Mouse (Mus musculus): ENCODE results near the gene Mmp11. TPM values are rescaled to one million over a fixed set of nuclear protein-coding genes. Genes with fewer than 3 reads are reported as not detected.
A peak's percentile ranks its signal among the peaks of the same experiment; 100 is the strongest.

Mmp11 gene
- total RNA-seq (2014; fragmentation: Nextera tagmentation), result 0.96 and 1.9 TPM in 2 replicates
- total RNA-seq (2017), result not detected in 2 replicates

DNA sequence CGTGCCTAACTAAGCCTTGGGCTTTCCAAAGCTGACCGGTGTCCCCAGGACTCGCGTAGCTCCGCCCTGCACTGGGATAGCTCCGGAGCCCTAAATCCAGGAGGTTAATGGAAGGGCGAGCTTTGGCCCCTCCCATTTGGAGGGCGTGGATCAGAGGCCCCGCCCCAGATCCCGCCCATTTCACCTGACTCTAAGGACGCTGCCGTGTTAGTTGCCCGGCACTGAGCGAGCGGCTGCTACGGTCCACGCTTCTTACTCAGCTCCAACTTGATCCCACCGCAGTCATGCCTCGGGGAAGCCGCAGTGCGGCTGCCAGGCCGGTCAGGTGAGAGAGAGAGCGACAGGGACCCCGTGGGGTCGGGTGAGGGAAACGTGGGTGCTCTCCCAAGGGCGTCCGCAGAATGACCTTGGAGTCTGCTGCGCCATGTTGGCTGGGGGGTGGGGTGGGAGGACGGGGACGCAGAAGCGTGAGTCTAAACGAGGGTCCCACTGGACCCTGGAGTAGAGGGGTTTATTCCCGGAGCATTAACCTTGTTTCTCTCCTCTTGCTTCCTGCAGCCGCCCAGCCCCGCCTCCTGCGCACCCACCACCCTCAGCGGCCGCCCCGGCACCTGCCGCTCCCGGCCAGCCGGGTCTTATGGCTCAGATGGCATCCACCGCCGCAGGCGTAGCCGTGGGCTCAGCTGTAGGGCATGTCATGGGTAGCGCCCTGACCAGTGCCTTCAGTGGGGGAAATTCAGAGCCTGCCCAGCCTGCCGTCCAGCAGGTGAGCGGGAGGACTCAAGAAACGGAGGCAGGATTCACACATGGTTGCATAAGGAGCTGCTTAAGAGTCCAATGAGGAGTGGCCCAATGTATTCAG is at the start of gene Mmp11:
Gene Mmp11, minus strand, starts transcription at position 817 of the 862 bp plus-strand sequence.
- ATAC-seq (replicated peaks; ENCODE audit: low FRiP score, low TSS enrichment, poor library complexity, severe bottlenecking), result peak; percentile 83

DNA sequence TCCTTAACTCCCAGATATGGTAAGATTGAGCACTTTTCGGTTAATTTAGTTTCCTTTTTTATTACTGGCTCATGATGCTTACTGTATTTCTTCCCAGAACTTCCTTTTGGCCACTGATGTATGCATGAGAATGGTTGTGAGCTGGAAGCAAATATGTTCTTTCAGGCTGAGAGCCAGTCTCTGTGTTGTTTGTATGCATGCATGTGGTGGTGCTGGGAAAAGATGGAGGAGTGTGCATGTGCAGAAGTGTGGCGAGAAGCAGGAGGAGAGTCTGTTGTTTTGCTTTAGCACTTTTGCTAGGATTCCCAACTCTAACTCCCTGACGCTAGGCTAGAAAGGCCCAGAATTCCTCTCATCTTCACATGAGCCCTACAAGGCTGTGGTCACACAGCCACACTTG is 43.1 kb upstream of the Mmp11 start:
- ATAC-seq (replicated peaks; ENCODE audit: low FRiP score, low TSS enrichment, poor library complexity, severe bottlenecking), result no peak

DNA sequence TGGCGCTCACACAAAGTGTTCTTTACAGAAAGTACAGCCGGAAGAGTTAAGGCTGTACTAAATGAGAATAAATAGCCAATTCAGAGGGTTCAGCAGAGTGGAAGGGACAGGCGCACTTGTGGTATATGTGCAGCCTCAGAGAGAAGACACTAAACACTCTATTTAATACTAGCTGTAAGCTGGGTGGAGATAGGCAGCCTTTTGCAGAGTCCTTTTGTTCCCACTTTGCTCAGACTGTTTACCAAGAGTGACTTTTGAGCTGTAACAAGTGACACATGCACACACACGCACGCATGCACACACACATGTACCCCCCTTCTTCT is 42.5 kb upstream of the Mmp11 start:
- no peak for ATAC-seq (replicated peaks; ENCODE audit: low FRiP score, low TSS enrichment, poor library complexity, severe bottlenecking)

DNA sequence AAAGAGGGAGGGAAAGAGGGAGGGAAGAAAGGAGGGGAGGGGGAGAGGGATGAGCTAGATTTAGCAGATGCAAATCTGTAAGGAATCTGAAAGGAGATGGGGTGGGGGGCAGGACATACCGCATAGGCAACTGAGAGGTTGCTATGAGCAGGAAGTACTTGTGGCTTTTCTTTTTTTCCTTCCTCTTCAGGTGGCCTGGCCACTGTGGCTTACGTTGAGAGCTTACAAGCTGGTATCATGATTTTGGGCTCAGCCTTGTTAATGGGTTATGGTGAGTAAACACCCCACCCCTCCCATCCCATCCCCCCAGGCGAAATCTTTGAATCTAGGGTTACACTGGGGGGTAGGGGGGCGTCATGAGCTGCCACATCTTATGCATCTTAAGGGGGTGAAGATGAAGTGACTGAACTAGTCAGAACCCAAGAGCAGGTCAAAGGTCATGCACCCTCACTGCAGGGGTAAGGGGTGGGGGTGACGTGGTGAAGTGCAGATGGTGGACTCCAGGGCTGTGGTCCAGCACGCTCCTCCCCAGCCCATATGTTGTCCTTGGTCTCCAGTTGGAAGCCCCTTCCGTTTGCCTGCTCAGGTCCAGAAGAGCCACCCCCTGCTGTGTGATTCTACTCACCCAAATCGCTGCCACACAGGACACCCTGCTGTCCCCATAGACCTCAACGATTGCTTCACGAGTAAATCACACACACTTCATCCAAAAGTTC is 42.0 kb upstream of the Mmp11 start:
- ATAC-seq (replicated peaks; ENCODE audit: low FRiP score, low TSS enrichment, poor library complexity, severe bottlenecking), result no peak

DNA sequence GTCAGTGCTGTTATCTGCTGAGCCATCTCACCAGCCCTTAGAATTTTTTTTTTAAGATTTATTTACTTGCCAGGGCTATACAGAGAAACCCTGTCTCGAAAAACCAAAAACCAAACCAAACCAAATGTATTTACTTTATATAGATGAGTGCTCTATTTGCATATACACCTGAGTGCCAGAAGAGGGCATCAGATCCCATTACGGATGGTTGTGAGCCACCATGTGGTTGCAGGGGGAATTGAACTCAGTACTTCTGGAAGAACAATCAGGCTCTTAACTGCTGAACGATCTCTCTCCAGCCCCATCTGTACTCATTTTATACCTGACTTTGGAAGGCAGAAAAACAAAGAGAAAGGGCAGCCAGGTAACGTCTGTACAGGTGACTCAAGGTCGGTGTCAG is 38.9 kb upstream of the Mmp11 start:
- peak; percentile 37; the same call in 1 of the 2 replicates for ATAC-seq (replicated peaks; ENCODE audit: low FRiP score, low TSS enrichment, poor library complexity, severe bottlenecking)

DNA sequence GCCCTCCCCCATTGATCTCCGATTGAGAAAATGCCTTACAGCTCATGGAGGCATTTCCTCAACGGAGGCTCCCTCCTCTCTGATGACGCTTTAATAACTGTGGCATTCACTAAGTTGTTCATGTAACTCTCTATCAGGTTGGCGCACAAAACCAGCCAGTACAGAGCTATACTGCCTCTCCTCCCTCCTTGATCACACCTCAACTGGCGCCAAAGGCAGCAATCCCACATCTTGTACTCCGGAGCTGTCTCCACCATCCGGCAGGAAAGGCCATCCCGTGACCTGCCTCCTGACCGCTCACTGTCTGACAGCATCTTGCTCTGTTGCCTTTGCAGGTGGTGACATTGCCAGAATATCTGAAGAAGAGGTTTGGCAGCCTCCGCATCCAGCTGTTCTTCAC is 37.5 kb upstream of the Mmp11 start:
- ATAC-seq (replicated peaks; ENCODE audit: low FRiP score, low TSS enrichment, poor library complexity, severe bottlenecking), result no peak

DNA sequence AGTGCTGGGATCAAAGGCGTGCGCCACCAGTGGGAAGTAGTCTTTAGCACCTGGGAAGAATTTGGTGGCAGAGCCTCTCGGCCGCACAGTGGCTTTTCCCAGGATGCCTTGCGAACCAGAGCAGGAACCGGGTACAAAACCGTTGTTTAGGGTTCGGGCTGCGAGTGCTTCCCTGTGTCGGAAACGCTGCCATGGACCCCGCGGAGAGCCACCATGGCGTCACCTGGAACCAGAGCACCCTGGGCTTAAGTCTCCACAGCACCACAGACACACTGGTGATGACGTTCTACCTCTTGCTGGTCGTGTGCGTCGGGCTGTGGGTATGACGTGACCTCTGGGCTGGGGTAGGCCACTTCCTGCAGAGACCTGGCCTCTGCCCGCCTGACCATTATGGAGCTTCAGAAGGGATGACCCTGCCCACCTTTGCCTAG is 18.1 kb upstream of the Mmp11 start, which contains the start of gene Gm5134:
Gene Gm5134, plus strand, starts transcription at position 134 of the 431 bp plus-strand sequence.
- peak; percentile 28; the same call in 1 of the 2 replicates for ATAC-seq (replicated peaks; ENCODE audit: low FRiP score, low TSS enrichment, poor library complexity, severe bottlenecking)

DNA sequence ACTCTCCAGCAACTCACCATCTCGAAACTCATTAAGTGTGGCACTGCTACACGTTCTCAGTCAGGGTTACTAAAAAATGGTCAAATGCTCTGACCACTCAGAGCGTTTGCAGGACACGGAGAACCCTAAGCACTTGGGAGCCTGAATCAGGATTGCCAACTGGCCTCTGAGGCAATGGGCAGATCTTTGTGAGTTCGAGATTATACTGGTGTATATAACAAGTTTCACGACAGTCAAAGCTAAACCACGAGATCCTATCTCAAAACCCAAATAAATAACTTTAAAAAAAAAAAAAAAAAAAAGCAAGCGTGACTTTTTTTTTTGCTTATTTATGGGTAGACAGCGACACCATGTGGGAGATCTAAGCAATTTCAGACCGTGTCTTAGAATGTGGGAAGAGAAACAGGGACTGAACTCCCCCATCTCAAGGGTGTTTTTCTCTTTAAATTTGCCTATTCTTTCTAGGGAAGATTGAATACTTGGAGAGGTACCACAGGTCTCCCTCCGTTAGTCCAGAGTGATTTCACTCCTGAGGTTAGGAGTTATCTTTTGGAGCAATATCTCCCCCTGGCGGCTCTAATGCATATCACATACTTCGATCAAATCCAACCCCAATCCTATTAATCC is 15.2 kb upstream of the Mmp11 start:
- ATAC-seq (replicated peaks; ENCODE audit: low FRiP score, low TSS enrichment, poor library complexity, severe bottlenecking), result peak; percentile 37; the same call in 1 of the 2 replicates

DNA sequence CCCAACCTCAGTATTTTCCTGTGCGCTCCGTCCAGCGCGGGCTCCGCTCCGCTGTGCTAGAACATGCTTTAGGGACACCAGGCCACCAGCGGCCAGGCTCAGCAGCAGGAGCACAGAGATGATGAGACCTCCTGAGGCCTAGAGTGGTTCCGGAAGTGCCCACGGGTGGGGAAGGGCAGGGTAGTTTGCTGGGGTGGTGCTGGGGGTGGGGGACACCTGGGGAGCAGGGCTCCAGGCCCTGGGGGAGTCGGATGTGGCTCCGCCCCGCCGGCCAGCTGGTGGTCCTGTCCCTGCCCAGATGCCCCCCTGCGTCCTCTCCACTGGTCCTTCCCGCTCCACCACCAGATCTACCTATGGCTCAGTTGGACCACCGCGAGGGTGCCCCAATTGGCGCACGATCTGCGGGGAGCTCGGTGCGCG is 14.5 kb upstream of the Mmp11 start:
- ATAC-seq (replicated peaks; ENCODE audit: low FRiP score, low TSS enrichment, poor library complexity, severe bottlenecking), result no peak

DNA sequence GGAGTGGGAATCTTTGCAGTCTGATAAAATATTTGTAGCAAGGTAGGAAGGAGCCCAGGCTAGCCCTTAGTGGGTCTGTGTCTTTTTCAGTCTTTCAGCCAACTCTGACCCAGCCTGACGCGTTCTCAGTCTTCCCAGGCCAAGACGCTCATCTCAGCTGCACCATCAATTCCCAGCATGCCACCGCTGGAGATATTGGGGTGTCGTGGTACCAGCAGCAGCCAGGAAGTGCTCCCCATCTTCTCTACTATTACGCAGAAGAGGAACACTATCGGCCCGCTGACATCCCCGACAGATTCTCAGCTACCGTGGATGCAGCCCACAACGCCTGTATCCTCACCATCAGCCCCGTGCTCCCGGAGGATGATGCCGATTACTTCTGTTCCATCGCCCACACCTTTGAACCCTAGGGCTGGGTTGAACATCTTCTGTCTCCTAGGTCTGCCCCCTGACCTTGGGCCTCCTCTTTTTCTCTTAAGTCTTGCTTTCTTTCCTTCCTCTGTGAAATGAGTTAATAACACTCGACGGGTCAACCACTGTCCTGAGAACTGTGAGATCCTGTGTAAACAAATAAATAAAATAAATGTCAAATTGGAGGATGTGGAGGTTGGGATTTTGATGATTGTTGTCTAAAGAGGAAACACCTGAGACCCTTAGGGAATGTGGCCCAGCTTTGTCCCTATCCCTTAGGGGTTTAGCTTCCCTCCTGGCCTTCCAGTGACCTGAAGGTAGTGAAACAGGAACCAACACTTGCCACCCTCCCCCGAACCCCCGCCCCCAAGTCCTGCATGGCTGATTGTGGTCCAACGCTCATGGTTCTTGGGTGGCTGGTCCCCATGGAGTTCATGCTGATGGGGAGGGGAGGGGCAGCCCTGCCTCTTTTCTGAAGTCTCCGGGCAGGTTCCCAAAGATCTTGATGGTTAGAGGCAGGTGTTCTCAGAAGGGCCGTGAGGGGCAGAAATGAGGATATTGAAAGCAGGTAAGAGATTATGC is 13.1 kb upstream of the Mmp11 start:
- ATAC-seq (replicated peaks; ENCODE audit: low FRiP score, low TSS enrichment, poor library complexity, severe bottlenecking), result no peak

DNA sequence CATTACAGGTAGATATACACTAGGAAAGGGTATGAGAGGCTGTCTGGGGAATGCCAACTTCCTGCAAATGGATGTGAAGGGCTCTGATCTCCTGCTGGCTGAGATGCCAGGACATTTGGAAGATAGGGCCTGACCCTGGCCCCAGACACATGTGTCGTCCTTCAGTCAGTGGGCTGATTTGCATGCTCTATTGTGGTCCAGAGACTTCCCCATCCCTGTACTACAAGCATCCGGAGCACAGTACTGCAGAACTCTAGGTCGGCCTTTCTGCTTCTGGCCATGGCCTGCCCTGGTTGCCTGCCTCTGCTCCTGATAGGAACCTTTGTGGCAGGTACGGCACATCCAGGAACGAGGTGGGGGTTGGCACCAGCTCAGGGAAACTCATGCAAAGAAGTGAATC is 11.8 kb upstream of the Mmp11 start:
- no peak for ATAC-seq (replicated peaks; ENCODE audit: low FRiP score, low TSS enrichment, poor library complexity, severe bottlenecking)

DNA sequence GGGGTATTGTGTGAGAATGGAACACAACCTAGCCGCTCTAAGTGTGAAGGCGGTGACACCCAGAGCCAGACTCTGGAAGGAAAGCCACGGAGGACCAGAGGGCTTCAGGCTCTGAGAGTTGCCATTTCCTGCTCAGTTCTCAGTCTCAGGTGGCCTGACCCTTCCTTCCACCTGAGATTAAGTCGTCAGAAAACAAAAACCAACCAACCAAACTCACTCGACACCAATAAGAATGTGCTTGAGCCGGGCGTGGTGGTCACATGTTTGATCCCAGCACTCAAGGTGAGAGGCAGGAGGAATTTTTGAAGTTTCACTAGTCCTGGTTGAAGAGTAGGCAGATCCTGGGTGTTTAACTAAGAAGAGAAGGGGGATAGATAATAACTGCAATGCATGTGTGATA is 9.6 kb upstream of the Mmp11 start:
- ATAC-seq (replicated peaks; ENCODE audit: low FRiP score, low TSS enrichment, poor library complexity, severe bottlenecking), result no peak

DNA sequence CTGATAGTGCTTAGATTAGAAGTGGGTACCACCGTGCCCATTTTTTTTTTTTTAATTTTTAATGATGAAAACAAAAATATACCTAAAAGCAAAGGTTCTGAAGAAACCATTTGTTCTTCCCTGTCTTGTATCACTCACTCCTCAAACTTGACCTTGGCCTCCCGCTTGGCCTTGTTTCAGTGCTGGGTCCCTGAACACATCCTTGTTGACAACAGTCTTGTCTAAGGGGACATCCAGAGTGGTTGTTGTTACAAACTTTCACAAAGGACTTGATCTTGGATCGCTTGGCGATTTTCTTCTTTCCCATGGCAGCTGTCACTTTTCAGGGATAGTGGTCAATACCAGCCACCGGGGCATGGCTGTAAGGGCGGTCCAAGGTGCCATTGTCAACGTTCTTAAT is 8.9 kb upstream of the Mmp11 start:
- ATAC-seq (replicated peaks; ENCODE audit: low FRiP score, low TSS enrichment, poor library complexity, severe bottlenecking), result no peak

DNA sequence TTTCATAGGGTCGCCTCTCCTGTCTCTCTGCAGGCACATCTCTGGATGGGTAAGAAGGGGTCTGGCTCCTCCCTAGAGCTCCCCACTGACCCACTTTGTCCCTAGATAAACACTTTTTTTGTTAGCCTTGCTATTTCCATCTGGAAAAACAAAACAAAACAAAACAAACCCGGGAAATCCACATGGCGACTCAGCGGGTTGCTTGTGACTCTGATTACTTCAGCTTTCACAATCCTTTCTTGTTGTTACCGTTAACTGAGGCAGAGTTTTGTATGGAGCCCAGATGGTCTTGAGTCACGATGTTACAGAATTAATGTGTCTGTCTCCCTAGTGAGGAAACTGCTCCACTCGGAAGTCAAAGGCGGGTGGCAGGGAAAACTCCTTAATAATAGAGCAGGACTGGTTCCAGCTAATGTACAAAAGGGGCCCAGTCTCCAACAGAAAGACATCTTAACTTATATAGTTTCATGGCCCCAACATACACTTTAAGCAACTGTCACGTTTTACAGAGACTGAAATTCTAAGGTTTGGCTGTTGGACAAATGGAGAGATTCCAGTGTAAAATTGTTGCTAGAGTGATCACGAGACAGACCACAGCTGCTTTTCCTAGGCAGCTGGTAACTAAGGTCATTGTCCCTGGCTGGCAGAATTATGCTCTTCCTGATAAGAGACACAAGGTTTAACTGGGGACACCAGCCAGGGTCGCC is 7.9 kb upstream of the Mmp11 start:
- ATAC-seq (replicated peaks; ENCODE audit: low FRiP score, low TSS enrichment, poor library complexity, severe bottlenecking), result no peak

DNA sequence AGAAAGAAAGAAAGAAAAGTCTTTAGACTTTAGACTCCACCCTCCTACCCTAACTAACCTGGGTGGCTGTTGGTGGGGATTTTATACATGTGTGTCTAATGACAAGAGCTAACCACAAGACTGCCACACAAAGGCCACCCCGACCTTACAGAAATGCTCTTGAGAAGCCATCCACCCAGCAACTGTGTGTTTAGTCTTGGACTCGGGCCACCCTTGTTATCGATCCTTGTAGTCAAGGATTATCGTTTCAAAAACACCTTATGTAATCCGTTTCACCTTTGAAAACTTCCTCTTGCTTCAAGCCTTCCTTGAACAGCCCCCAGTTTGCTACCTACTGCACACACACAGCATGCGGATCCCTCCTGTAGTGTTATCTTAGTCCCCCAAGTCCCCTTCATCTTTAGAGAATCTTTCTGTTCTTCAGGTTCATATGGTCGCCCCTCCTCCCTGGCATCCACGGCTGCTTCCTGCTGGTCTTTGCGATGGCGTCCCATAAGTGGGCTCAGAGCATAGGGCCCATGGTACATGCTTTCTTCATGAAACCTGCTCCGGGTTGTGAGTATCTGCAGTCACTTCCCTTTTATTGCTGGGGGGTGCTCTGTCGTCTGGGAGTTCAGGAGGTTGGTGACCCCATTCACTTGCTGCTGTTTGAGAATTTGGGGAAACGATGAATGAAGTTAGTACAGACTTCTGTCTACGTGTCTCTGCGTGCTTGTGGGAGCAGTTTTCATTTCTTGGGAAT is 6.6 kb upstream of the Mmp11 start, which contains the start of gene Vpreb3:
Gene Vpreb3, plus strand, starts transcription at position 322 of the 742 bp plus-strand sequence.
- no peak; the same call in 1 of the 2 replicates for ATAC-seq (replicated peaks; ENCODE audit: low FRiP score, low TSS enrichment, poor library complexity, severe bottlenecking)

DNA sequence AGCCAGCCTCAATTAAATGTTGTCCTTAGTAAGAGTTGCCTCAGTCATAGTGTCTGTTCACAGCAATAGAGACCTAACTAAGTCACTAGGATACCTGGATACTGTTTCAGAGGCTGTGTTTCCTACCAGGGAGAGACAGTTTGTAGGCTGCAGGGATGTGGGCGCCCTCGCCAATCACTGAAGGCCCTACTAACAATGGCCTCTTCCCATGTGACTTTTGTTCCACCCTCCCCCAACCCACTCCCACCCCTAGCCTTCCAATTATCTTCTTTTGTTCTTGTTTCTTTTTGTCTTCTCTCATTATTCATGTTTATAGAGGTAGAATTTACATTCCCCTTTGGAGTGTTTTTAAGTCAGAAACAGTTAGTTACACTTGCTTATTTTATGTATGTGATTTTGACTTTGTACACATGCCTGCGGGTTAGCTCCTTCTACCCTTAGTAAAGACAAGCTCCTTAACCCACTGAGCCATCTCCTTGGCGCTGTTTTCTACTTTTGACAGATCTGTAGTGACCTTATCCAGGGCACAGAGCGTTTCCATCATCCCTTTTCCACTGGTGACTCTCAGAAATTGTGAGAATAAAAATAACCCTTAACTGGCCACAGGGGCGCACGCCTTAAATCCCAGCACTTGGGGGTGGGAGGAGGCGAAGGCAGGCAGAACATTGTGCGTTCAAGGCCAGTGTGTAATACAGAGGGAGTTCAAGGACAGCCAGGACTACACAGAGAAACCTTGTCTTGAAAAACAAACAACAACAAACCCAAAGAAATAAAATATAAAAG is 4.9 kb upstream of the Mmp11 start:
- no peak for ATAC-seq (replicated peaks; ENCODE audit: low FRiP score, low TSS enrichment, poor library complexity, severe bottlenecking)

DNA sequence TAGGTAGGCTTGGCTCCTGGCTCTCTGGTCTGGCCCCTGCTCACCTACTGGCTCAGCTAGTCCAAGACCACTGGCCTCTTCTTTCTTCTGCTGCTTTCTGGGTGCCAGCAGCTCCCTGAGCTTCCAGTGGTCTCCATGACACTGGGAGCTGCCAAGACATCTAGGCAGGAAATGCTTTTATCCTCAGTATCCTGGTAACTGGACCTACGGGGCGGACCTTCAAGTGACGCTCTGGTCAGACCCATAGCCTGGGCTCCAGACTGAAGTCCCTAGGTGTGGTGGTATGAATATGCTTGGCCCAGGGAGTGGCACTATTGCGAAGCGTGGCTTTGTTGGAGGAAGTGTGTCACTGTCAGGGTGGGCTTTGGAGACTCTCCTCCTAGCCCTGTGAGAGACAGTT is 4.2 kb upstream of the Mmp11 start, which contains the start of gene Gm867:
Gene Gm867, minus strand, starts transcription at position 153 of the 400 bp plus-strand sequence.
- ATAC-seq (replicated peaks; ENCODE audit: low FRiP score, low TSS enrichment, poor library complexity, severe bottlenecking), result no peak
